Mouse (Mus musculus) ovary, postnatal 10 days (tissue): ENCODE data around the gene Dapk3.

Experiments used
- DNase-seq: peaks from one replicate; pipeline ENCODE4 v3.0.0; 2022; ENCODE audit warnings: low spot score

Gene Dapk3

DNA sequence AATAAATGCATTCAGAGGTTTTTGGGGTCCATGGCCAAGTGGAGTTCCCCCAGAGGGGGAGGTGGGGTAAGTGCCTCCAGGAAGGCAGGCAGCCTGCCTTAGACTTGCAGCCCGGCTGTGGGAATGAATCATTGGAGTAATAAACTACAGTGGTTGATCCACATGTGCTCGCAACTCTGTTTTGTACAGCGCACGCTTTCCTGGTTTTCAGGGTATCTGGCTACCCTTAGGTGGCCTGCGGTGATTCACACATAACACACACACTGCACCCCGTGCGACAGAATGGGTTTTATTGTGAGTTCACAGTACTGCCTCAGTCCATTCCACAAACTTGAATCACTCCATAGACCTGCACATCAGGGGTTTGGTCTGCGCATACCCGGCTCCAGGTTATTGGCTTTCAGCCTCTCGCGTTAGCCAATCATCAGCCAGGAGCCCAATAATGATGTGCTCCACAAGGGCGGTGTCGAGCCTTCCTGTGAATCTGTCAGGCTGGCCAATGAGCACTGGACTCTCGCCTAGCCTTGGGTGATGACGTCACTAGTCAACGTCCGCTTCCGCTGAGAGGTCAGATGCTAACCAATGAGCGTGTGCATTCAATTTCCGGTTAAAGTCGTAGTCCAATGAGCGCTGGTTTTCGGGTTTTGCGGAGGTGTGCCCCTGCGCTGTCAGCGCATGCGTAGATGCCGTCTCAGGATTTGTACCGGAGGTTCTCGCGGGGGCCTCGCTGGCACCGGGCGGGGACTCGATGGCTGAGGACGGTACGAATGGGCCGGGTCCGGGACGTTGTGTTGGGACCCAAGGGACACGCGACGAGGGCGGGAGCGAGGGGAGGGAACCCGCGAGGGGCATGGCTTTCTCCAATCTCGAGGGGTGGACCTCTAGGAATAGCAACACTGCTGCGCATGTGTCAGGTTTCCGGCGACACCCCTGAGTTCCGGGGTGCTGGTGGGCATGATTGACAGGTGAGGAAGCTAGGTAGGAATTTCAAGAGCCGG is at the start of gene Dapk3:
TSS of gene Dapk3 (plus strand) at position 670 of the 998 bp plus-strand sequence.
- DNase-seq: peak; percentile 91

DNA sequence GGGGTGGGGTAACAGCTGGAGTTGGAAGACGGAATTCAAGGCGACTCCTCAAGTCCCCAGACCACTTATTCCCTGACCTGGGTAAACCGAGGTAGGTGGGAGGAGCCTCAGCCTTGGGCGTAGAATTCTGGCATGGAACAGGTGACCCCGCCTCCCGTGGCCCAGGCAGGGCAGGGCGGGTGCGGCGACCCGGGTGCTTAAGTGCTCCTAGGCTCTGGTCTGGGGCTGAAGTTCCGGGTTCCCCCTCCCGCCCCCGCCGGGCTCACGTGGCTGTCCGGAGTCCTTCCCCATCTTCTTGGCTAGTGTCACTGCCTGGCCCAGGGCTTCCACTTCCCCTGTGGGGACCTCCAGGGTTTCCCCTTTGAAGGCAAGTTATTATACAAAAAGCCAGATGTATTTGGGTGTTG is 48.6 kb upstream of the Dapk3 start:
- no peak for DNase-seq

DNA sequence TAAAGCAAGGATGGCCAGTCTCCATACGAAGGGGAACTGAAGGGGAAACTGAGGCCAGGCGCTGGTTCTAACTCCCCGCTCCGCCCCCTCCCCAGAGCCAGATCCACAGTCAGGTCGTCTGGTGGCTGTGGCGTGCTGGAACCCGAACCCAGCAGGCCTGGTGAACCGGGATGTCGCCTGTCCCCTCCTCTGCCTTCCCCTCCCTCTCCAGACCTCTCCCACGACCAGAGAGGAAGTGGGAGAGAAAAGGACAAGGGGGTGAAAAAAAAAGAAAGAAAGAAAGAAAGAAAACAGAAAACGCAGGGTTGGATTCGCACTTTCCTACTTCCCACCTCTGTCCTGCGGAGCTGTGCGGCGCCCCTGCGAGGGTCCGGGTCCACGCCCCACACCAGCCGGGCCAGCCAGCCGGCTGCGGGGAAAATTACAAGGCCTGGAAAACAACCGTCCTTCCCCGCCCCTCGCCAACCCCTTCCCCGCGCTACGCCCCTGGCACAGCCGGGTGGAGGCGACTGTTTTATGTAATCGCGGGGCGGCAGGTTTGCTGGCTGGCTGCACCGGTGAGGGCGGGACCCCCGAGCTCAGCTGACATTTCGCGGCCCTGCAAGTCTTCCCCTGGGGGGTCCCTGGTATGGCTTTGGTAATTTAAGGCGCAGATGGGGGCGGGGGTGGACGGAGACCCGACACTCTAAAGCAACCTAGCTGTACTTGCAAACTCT is 47.7 kb upstream of the Dapk3 start, which contains the start of gene Zbtb7a:
TSS of gene Zbtb7a (plus strand) at position 255 of the 716 bp plus-strand sequence.
- DNase-seq: no peak

- peak; percentile 60 for DNase-seq
Observed at GRCm38 (mm10) chr10:81135831-81136705, 46.7 kb upstream of the Dapk3 start.

DNA sequence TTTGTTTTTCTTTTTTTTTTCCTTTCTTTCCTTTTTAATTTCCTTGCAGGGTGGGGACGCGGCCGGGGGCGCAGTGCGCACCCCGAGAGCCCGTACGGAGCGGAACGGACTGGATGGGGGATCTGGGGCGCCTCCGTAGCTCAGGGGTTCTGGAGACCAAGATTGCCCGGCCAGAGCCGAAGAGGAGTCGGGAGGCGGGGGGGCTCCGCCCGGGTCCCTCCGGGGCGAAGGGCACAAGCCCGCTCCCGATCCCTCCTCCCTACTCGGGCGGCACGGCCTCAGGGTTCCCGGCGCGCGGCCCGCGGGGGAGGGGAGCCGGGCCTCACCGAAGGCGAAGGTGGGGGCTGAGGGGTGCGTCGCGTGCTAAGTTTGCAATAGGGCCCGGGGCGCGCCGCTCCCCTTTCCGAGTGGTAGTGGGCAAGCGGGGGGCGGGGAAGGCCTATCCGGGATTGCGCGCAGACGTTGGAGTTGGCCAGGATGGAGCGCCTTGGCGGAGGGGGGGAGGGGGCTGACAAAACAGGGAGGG is 46.0 kb upstream of the Dapk3 start:
- peak; percentile 73 for DNase-seq

DNA sequence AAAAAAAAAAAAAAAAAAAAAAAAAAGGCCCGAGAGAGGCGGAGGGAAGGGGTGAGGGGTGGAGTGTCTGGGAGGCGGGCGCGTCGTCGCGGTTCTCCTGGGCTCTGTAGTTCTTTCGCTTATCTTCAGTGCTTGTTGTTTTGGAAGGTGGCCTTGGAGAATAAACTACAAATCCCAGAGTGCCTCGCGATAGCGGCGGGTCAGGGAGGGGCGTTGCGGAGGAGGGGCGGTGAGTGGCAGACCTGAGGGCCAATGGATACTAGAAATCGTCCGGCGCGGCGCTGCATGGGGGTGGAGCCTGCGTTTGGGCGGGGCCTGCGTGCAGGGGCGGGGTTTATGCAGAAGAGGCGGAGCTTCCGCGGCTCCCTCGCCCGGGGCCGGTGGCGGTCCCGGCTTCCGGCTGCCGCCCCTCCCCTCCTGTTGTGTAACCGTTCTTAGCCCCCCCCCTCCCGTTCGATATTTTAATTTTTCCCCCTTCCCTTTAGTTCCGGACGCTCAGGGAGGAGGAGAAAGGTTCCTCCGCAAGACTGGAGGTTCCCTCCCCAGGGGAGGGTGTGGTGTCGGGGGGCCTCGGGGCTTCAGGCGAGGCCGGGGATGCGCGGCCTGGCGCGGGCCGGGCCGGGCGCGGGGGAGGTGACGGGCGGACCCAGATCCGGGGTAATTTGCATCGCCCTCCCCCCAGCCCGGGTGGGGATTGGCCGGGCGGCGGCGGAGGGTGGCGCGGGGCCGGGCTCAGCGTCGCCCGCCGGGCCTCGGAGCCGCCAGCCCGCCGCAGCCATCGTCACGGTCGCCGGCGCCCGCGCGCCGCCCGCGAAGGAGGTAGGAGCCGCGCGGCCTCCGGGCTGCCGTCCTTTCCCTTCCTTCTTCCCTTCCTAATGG is 45.3 kb upstream of the Dapk3 start:
- DNase-seq: peak; percentile 99

DNA sequence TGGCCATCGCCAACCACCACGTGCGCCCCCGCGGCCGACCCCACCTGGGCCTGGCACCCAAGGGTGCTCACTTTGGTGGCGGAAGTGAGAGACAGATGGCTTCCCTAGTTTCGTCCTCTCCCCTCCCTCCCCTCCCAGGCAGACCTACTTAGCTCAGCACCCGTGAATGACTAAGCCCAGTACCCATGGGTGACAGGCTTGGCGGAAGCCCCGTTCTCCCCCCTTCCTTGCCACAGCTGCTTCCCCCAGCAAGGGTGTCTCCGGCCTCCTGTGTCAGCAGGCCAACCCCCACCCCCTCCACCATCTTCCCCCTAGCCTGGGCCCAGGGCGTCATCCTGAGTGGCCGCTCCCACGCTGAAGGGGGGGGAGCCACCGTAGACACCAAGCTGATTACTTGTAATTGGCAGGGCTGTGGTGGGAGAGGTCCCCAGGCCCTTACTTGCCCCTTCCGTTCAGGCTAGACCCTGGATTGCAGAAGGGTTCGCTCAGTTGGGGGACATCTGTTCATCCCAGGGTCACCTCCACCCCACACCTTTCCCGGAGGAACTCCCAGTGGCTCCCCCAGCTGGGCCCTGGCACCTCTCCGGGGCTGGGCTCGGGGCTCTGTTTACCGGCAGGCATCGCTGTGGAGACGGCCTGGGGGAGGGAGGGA is 44.5 kb upstream of the Dapk3 start:
- no peak for DNase-seq

- no peak for DNase-seq
Observed at GRCm38 (mm10) chr10:81138821-81139528, 43.8 kb upstream of the Dapk3 start.

- DNase-seq: no peak
Observed at GRCm38 (mm10) chr10:81139529-81139846, 43.3 kb upstream of the Dapk3 start.

GRCm38 (mm10) chr10:81140005-81140404 is 42.8 kb upstream of the Dapk3 start:
- no peak for DNase-seq

GRCm38 (mm10) chr10:81140717-81141454 is 41.9 kb upstream of the Dapk3 start:
- no peak for DNase-seq

- no peak for DNase-seq
Observed at GRCm38 (mm10) chr10:81141455-81142210, 41.2 kb upstream of the Dapk3 start.

GRCm38 (mm10) chr10:81142551-81142981 is 40.2 kb upstream of the Dapk3 start:
- no peak for DNase-seq

- no peak for DNase-seq
Observed at GRCm38 (mm10) chr10:81143157-81143633, 39.6 kb upstream of the Dapk3 start.

GRCm38 (mm10) chr10:81143845-81144437 is 38.9 kb upstream of the Dapk3 start:
- DNase-seq: no peak

- DNase-seq: no peak
Observed at GRCm38 (mm10) chr10:81144667-81145066, 38.1 kb upstream of the Dapk3 start.

DNA sequence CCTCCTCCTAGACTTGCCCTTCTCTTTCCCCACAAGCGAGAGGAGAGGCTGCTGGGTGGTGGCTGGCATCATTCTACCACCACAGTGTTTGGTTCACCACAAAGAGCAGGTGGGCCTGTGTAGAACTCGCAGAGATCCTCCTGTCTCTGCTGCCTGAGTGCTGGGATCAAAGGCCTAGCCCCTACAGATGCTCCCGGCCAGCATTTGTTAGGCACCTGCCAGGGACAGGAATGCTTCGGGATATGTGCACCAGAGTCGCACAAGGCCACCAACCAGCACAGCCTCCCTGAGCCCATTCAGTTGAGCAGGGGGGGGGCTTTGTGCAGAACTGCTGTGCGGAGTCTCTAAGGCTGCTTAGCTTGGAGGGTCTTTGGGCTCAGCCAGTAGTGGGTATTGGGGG is 37.5 kb upstream of the Dapk3 start:
- no peak for DNase-seq

DNA sequence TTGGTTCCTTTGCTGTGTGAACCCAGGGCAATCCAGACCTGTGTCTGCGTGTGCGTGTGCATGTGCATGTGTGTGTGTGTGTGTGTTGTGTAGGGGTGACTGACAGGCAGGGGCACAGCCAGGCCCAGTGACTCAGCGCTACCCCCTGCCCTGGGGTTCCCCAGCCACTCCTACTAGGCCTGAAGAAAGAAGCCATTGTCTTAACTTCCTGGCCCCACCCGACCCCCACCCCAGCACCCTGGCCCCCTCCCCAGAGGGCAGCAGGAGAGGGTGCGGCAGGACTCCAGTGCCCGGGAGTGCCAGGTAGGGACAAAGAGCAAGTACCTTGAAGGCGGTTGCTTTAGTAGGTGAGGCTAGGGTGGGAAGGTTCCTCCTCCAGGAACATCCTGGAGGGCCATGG is 37.0 kb upstream of the Dapk3 start:
- no peak for DNase-seq
